Mouse (Mus musculus): ENCODE data around the gene Gm45233. TPM values are rescaled to one million over a fixed set of nuclear protein-coding genes. Genes with fewer than 3 reads are reported as not detected.

Gene Gm45233
- polyA plus RNA-seq, 1 experiment: not detected

GRCm38 (mm10) chr7:43438611-43439010 is 5.3 kb upstream of the Gm45233 start:
- 14% methylated on average over 4 of the region's 4 CpGs for WGBS
- Histone ChIP-seq H3K4me3 (replicated peaks; ENCODE audit: control insufficient read depth, low read depth, low read length) (peak overlapping the region; percentile 45), H3K27ac (ENCODE audit: control insufficient read depth, insufficient read depth, low read depth, low read length, poor library complexity) (no peak overlapping the region), H3K4me1 (ENCODE audit: control insufficient read depth, insufficient read depth, low read length) (peaks cover 7% of the 10 kb centered on the region; the same call in 1 of the 2 replicates)
- no peak for TF ChIP-seq POLR2A (IDR thresholded peaks at IDR 0.05; ENCODE audit: borderline replicate concordance, control insufficient read depth, low read depth, low read length)
- TF ChIP-seq CTCF (IDR thresholded peaks at IDR 0.05; ENCODE audit: control insufficient read depth, insufficient read depth, low read length): no peak

DNA sequence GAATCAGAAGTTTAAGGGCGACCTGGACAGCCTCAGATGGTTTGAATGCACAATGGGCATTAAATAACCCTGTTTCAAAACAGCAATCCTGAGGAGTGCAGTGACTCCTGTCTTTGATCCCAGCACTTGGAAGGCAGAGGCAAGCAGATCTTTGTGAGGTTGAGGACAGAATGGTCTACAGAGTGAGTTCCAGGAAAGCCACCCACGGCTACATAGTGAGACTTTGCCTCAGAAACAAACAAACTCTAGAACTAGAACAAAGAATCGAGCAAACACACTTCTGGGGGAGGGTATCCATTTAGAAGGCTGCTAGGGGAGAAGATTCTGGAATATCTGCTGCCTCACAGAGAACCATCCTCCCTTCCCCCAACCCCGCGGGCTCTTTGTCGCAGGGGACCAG is 3.4 kb upstream of the Gm45233 start, which contains the start of gene Cldnd2:
Gene Cldnd2 (plus strand): TSS at position 301 of the 400 bp plus-strand sequence.
- Histone ChIP-seq H3K27ac (ENCODE audit: control insufficient read depth, insufficient read depth, low read depth, low read length, poor library complexity) (0 out of 2 replicates have a peak within 1 kb of the TSS, but pooled peaks have one; percentile 25), H3K4me1 (ENCODE audit: control insufficient read depth, insufficient read depth, low read length) (peaks cover 7% of the 10 kb centered on the region; the same call in 1 of the 2 replicates), H3K4me3 (replicated peaks; ENCODE audit: control insufficient read depth, low read depth, low read length) (no peak within 1 kb of the TSS)
- WGBS: 69% methylated on average over 6 of the region's 6 CpGs
- TF ChIP-seq CTCF (IDR thresholded peaks at IDR 0.05; ENCODE audit: control insufficient read depth, insufficient read depth, low read length) (no peak), POLR2A (IDR thresholded peaks at IDR 0.05; ENCODE audit: borderline replicate concordance, control insufficient read depth, low read depth, low read length) (no peak)

DNA sequence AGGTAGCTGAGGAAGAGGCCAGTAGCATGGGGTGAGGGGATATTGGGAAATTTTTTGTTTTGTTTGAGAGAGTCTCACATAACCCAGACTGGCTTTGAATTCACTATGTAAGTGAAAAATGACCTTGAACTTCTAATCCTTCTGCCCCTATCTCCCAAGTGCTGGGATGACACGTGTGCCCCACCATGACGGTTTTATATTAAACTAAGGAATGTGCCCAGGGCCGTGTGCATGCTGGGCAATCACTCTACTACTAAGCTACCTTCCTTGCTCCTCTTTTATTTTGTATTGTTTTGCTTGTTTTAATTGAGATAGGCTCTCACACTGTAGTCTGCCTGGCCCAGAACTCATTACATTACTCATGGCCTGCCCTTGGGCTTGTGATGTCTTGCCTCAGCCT is 2.9 kb upstream of the Gm45233 start:
- H3K27ac ChIP-seq (ENCODE audit: control insufficient read depth, insufficient read depth, low read depth, low read length, poor library complexity): no peak overlapping the region

DNA sequence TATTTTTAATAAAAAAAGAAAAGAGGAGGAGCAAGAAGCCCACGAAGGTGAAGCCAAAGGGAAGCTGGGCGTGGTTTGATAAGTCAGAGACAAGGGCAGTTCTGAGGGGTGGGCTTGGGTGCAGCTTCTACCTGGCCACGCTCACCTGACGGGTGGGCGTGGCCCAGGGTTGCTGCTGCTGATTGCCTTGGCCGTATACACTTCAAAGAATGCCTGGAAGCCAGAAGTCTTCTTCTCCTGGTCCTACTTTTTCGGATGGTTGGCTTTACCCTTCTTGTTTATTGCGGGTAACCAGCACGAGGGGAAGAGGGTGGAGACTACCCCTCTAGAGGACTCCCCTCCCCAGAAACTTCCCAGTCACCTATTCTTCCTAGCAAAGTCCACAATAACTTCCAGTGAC is 1.2 kb upstream of the Gm45233 start:
- TF ChIP-seq POLR2A (IDR thresholded peaks at IDR 0.05; ENCODE audit: borderline replicate concordance, control insufficient read depth, low read depth, low read length) (no peak), CTCF (IDR thresholded peaks at IDR 0.05; ENCODE audit: control insufficient read depth, insufficient read depth, low read length) (no peak)
- H3K27ac ChIP-seq (ENCODE audit: control insufficient read depth, insufficient read depth, low read depth, low read length, poor library complexity): peak overlapping the region; percentile 75
- 5% methylated on average over 9 of the region's 9 CpGs for WGBS

More for the DNA sequence above, 2.9 kb upstream of the Gm45233 start:
- WGBS: 60% methylated on average over 3 of the region's 3 CpGs
- Histone ChIP-seq H3K4me3 (replicated peaks; ENCODE audit: control insufficient read depth, low read depth, low read length) (no peak overlapping the region), H3K4me1 (ENCODE audit: control insufficient read depth, insufficient read depth, low read length) (peaks cover 7% of the 10 kb centered on the region; the same call in 1 of the 2 replicates)
- TF ChIP-seq POLR2A (IDR thresholded peaks at IDR 0.05; ENCODE audit: borderline replicate concordance, control insufficient read depth, low read depth, low read length): no peak
- no peak for TF ChIP-seq CTCF (IDR thresholded peaks at IDR 0.05; ENCODE audit: control insufficient read depth, insufficient read depth, low read length)

GRCm38 (mm10) chr7:43443126-43443916 is 607 bp upstream of the Gm45233 start:
- H3K4me3 ChIP-seq (replicated peaks; ENCODE audit: control insufficient read depth, low read depth, low read length): peak overlapping the region; percentile 90
- H3K27ac ChIP-seq (ENCODE audit: control insufficient read depth, insufficient read depth, low read depth, low read length, poor library complexity): peak overlapping the region; percentile 75
- WGBS: under 1% methylated on average over 36 of the region's 36 CpGs
- peaks cover 4% of the 10 kb centered on the region; the same call in 1 of the 2 replicates for H3K4me1 ChIP-seq (ENCODE audit: control insufficient read depth, insufficient read depth, low read length)
- TF ChIP-seq CTCF (IDR thresholded peaks at IDR 0.05; ENCODE audit: control insufficient read depth, insufficient read depth, low read length) (no peak), POLR2A (IDR thresholded peaks at IDR 0.05; ENCODE audit: borderline replicate concordance, control insufficient read depth, low read depth, low read length) (peak; percentile 78)

More for the DNA sequence above, 1.2 kb upstream of the Gm45233 start:
- Histone ChIP-seq H3K4me1 (ENCODE audit: control insufficient read depth, insufficient read depth, low read length) (peaks cover 4% of the 10 kb centered on the region; the same call in 1 of the 2 replicates), H3K4me3 (replicated peaks; ENCODE audit: control insufficient read depth, low read depth, low read length) (peak overlapping the region; percentile 90)

DNA sequence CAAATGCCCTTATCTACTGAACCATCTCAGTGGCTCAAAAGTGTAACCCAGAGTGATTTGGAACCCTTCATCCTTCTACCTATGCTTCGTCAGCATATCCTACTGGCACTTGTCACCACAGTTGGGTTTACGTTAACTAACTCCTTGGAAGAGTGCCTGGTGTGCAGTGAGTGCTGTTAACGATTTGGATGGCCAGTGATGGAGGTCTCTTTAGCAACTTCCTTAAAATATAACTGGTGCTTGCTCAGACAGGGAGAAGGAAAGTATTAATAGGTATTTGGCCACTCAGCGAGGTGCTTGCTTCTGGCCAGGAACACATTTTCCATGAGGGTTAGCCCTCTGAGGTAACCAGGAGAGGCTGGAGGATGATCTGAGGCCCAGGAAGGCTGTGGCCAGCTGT is 3.9 kb downstream of the Gm45233 start:
- no peak for TF ChIP-seq POLR2A (IDR thresholded peaks at IDR 0.05; ENCODE audit: borderline replicate concordance, control insufficient read depth, low read depth, low read length)
- TF ChIP-seq CTCF (IDR thresholded peaks at IDR 0.05; ENCODE audit: control insufficient read depth, insufficient read depth, low read length): no peak
- H3K4me1 ChIP-seq (ENCODE audit: control insufficient read depth, insufficient read depth, low read length): no peaks in the 10 kb centered on the region; the same call in 1 of the 2 replicates
- 19% methylated on average over 4 of the region's 4 CpGs for WGBS
- H3K27ac ChIP-seq (ENCODE audit: control insufficient read depth, insufficient read depth, low read depth, low read length, poor library complexity): no peak overlapping the region
- H3K4me3 ChIP-seq (replicated peaks; ENCODE audit: control insufficient read depth, low read depth, low read length): no peak overlapping the region

DNA sequence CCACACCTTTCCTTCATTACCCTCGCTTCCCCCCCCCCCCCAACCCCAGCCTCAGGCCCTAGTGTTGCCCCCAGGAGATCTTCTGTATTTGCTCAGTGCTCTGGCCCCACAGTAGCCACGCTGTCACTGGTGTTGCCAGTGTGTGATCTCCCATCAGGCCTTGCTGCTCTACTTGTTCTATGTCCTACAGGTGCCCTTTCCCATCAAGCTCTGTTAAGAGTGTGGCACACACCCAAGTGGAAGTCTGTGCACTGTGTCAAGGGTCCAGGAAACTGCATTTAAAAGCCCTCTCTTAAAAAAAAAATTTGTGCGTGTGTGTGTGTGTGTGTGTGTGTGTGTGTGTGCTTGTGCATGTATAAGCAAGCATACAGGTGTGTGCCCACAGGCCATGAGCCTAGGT is 4.3 kb downstream of the Gm45233 start:
- no peaks in the 10 kb centered on the region; the same call in 1 of the 2 replicates for H3K4me1 ChIP-seq (ENCODE audit: control insufficient read depth, insufficient read depth, low read length)

GRCm38 (mm10) chr7:43449811-43450210 is 5.9 kb downstream of the Gm45233 start:
- Histone ChIP-seq H3K27ac (ENCODE audit: control insufficient read depth, insufficient read depth, low read depth, low read length, poor library complexity) (no peak overlapping the region), H3K4me3 (replicated peaks; ENCODE audit: control insufficient read depth, low read depth, low read length) (no peak overlapping the region), H3K4me1 (ENCODE audit: control insufficient read depth, insufficient read depth, low read length) (no peaks in the 10 kb centered on the region; the same call in 1 of the 2 replicates)
- WGBS: 90% methylated on average over 2 of the region's 2 CpGs
- TF ChIP-seq CTCF (IDR thresholded peaks at IDR 0.05; ENCODE audit: control insufficient read depth, insufficient read depth, low read length) (no peak), POLR2A (IDR thresholded peaks at IDR 0.05; ENCODE audit: borderline replicate concordance, control insufficient read depth, low read depth, low read length) (no peak)

More for the DNA sequence above, 4.3 kb downstream of the Gm45233 start:
- 43% methylated on average over 3 of the region's 3 CpGs for WGBS
- Histone ChIP-seq H3K4me3 (replicated peaks; ENCODE audit: control insufficient read depth, low read depth, low read length) (no peak overlapping the region), H3K27ac (ENCODE audit: control insufficient read depth, insufficient read depth, low read depth, low read length, poor library complexity) (no peak overlapping the region)
- TF ChIP-seq CTCF (IDR thresholded peaks at IDR 0.05; ENCODE audit: control insufficient read depth, insufficient read depth, low read length): no peak
- no peak for TF ChIP-seq POLR2A (IDR thresholded peaks at IDR 0.05; ENCODE audit: borderline replicate concordance, control insufficient read depth, low read depth, low read length)

Data from bone marrow, adult 2 months (tissue).